Mouse (Mus musculus): ENCODE results near the gene Fhit. TPM values are rescaled to one million over a fixed set of nuclear protein-coding genes. Genes with fewer than 3 reads are reported as not detected.
A peak's percentile ranks its signal among the peaks of the same experiment; 100 is the strongest.

Gene Fhit
- total RNA-seq, 2 experiments from 2014 or later, result 3.2 to 5.8 TPM

- no peak for DNase-seq
These were observed 1374.4 kb downstream of the Fhit start for GRCm38 (mm10) chr14:9787389-9787788.

GRCm38 (mm10) chr14:9785861-9786260, 1376.0 kb downstream of the Fhit start:
- no peak for DNase-seq
- intact Hi-C loops (cut with DNase I), result no loop called here

More at GRCm38 (mm10) chr14:9787389-9787788, 1374.4 kb downstream of the Fhit start:
- intact Hi-C loops (cut with DNase I), result no loop called here

- intact Hi-C loops (cut with DNase I), result no loop called here
- no peak for DNase-seq
These were observed 1410.5 kb downstream of the Fhit start for GRCm38 (mm10) chr14:9751341-9751740.

- DNase-seq, result no peak
- intact Hi-C loops (cut with DNase I), result no loop called here
These were observed 1413.1 kb downstream of the Fhit start for GRCm38 (mm10) chr14:9748709-9749108.

- DNase-seq, result no peak
- intact Hi-C loops (cut with DNase I), result no loop called here
These were observed 1439.8 kb downstream of the Fhit start for GRCm38 (mm10) chr14:9721917-9722472.

- no peak for DNase-seq
These were observed 1463.2 kb downstream of the Fhit start for GRCm38 (mm10) chr14:9698621-9699020.

GRCm38 (mm10) chr14:9697101-9697500, 1464.7 kb downstream of the Fhit start:
- intact Hi-C loops (cut with DNase I), result no loop called here
- no peak for DNase-seq

More at GRCm38 (mm10) chr14:9698621-9699020, 1463.2 kb downstream of the Fhit start:
- intact Hi-C loops (cut with DNase I), result no loop called here

- intact Hi-C loops (cut with DNase I), result no loop called here
These were observed 1465.8 kb downstream of the Fhit start for GRCm38 (mm10) chr14:9696004-9696403.

GRCm38 (mm10) chr14:9695217-9695690, 1466.6 kb downstream of the Fhit start:
- no peak for DNase-seq
- intact Hi-C loops (cut with DNase I), result no loop called here

More at GRCm38 (mm10) chr14:9696004-9696403, 1465.8 kb downstream of the Fhit start:
- DNase-seq, result no peak

- intact Hi-C loops (cut with DNase I), result no loop called here
- DNase-seq, result no peak
These were observed 1473.1 kb downstream of the Fhit start for GRCm38 (mm10) chr14:9688664-9689257.

- no peak for DNase-seq
- intact Hi-C loops (cut with DNase I), result no loop called here
These were observed 1477.5 kb downstream of the Fhit start for GRCm38 (mm10) chr14:9684362-9684761.

GRCm38 (mm10) chr14:9672728-9673127, 1489.1 kb downstream of the Fhit start:
- DNase-seq, result no peak
- intact Hi-C loops (cut with DNase I), result no loop called here

GRCm38 (mm10) chr14:9671776-9672175, 1490.1 kb downstream of the Fhit start:
- DNase-seq, result no peak
- intact Hi-C loops (cut with DNase I), result no loop called here

GRCm38 (mm10) chr14:9669766-9670165, 1492.1 kb downstream of the Fhit start:
- no peak for DNase-seq

GRCm38 (mm10) chr14:9658445-9658844, 1503.4 kb downstream of the Fhit start:
- no peak for DNase-seq
- intact Hi-C loops (cut with DNase I), result no loop called here

More at GRCm38 (mm10) chr14:9669766-9670165, 1492.1 kb downstream of the Fhit start:
- intact Hi-C loops (cut with DNase I), result no loop called here

GRCm38 (mm10) chr14:9651417-9651816, 1510.4 kb downstream of the Fhit start:
- intact Hi-C loops (cut with DNase I), result no loop called here
- peak; percentile 47 for DNase-seq

GRCm38 (mm10) chr14:9648416-9648815, 1513.4 kb downstream of the Fhit start:
- intact Hi-C loops (cut with DNase I), result loop anchor here (10.0 kb wide), 1 partner anchor 254 kb away; no protein-coding TSS in a partner anchor
- no peak for DNase-seq

GRCm38 (mm10) chr14:9646233-9646632, 1515.6 kb downstream of the Fhit start:
- intact Hi-C loops (cut with DNase I), result loop anchor here (10.0 kb wide), 1 partner anchor 251 kb away; no protein-coding TSS in a partner anchor
- DNase-seq, result no peak

- intact Hi-C loops (cut with DNase I), result loop anchor here (10.0 kb wide), 1 partner anchor 250 kb away; no protein-coding TSS in a partner anchor
- no peak for DNase-seq
These were observed 1517.3 kb downstream of the Fhit start for GRCm38 (mm10) chr14:9644216-9645166.

GRCm38 (mm10) chr14:9643700-9644099, 1518.1 kb downstream of the Fhit start:
- DNase-seq, result no peak
- intact Hi-C loops (cut with DNase I), result loop anchor here (10.0 kb wide), 1 partner anchor 249 kb away; no protein-coding TSS in a partner anchor

- intact Hi-C loops (cut with DNase I), result loop anchor here (10.0 kb wide), 1 partner anchor 248 kb away; no protein-coding TSS in a partner anchor
- no peak for DNase-seq
These were observed 1519.2 kb downstream of the Fhit start for GRCm38 (mm10) chr14:9642628-9643027.

All from left cerebral cortex, postnatal 4 days (tissue).